ENCODE assay signal across 7 mouse cellular contexts in genomic region chr15:7987374-7987773, GRCm38 (mm10).
"Had no signal": no experiment of that assay in that cellular context is flagged by ENCODE, and none has a peak within 500 bp of the region (broad histone marks: within the 10 kb centered on the region; RNA-seq: fewer than 3 reads in every experiment).

No protein-coding gene starts in this region.

- ATAC-seq: liver, embryonic 12.5 days had no signal

- DNase-seq: kidney, adult 9 months; kidney, postnatal 4 days; lung, embryonic 14.5 days; lung, postnatal 10 days; lung, postnatal 4 days; right cerebral cortex, postnatal 14 days had no signal
